Mouse (Mus musculus) limb, embryonic 11.5 days (tissue): Measurements from ENCODE around the gene Rogdi. TPM values are rescaled to one million over a fixed set of nuclear protein-coding genes. Genes with fewer than 3 reads are reported as not detected.

Source experiments
- ATAC-seq: fragments of 200-750 bp; cut with Nextera tagmentation; 2 replicates; pipeline ENCODE4 v1.8.0; 2017; ENCODE audit warnings: low read depth; ENCODE audit not compliant: insufficient number of reproducible peaks, low FRiP score, low TSS enrichment
- DNase-seq: peaks from one replicate; pipeline ENCODE4 v3.0.0-alpha.2; 2015; ENCODE audit warnings: low spot score
- H3K27ac ChIP-seq: fragments of 300-500 bp; sonication (generic); replicated peaks from 2 replicates; pipeline ENCODE4 v1.5.1; 2014; ENCODE audit warnings: low read depth, mild to moderate bottlenecking, low read length
- H3K27me3 ChIP-seq: fragments of 300-500 bp; sonication (generic); 2 replicates; pipeline ENCODE4 v1.6.1; 2014; ENCODE audit warnings: mild to moderate bottlenecking, low read length, mixed read lengths; ENCODE audit not compliant: control insufficient read depth, insufficient read depth
- H3K36me3 ChIP-seq: fragments of 300-500 bp; sonication (generic); 2 replicates; pipeline ENCODE4 v1.6.1; 2014; ENCODE audit warnings: mild to moderate bottlenecking, low read length, moderate library complexity, mixed read lengths; ENCODE audit not compliant: control insufficient read depth, insufficient read depth
- H3K4me1 ChIP-seq: fragments of 300-500 bp; sonication (generic); 2 replicates; pipeline ENCODE4 v1.6.1; 2014; ENCODE audit warnings: low read length, mixed read lengths; ENCODE audit not compliant: control insufficient read depth, insufficient read depth
- H3K4me2 ChIP-seq: fragments of 300-500 bp; sonication (generic); 2 replicates; pipeline ENCODE4 v1.6.1; 2014; ENCODE audit warnings: low read depth, mild to moderate bottlenecking, moderate library complexity; ENCODE audit not compliant: severe bottlenecking
- H3K4me3 ChIP-seq: fragments of 300-500 bp; sonication (generic); 2 replicates; pipeline ENCODE4 v1.5.1; 2014; ENCODE audit warnings: low read depth, low read length
- H3K9ac ChIP-seq: fragments of 300-500 bp; sonication (generic); 2 replicates; pipeline ENCODE4 v1.6.1; 2014; ENCODE audit warnings: mild to moderate bottlenecking, low read length
- H3K9me3 ChIP-seq: fragments of 300-500 bp; sonication (generic); 2 replicates; pipeline ENCODE4 v1.6.1; 2016; ENCODE audit warnings: low read length; ENCODE audit not compliant: control insufficient read depth
- WGBS: fragments of 180-500 bp; shearing (Covaris S2); extraction: QIAGEN DNeasy Blood & Tissue Kit; methylation state at CpG from one replicate; pipeline ENCODE4 v1.1.7; 2014; 5-methylcytosine and 5-hydroxymethylcytosine counted together
- polyA plus RNA-seq: library from polyadenylated mRNA; unstranded; fragments of >200 nt; fragmentation: Nextera tagmentation; extraction: Ambion mirVana; gene quantifications from 2 replicates; pipeline ENCODE4 v1.2.1, GENCODE M21; 2014

Rogdi gene
- polyA plus RNA-seq, 1 experiment from 2014 or later = 70.8 TPM

- H3K4me1 ChIP-seq = peaks cover 5% of the 10 kb centered on the region
- no peak overlapping the region for H3K27ac ChIP-seq
- no peak overlapping the region for H3K9ac ChIP-seq
- no peaks in the 10 kb centered on the region for H3K27me3 ChIP-seq
- no peak overlapping the region for H3K4me2 ChIP-seq
- ATAC-seq (0 out of 2 replicates have a peak, but pooled peaks have one; percentile 32), DNase-seq (no peak)
- H3K36me3 ChIP-seq = no peaks in the 10 kb centered on the region; the same call in 1 of the 2 replicates
- no peaks in the 10 kb centered on the region for H3K9me3 ChIP-seq
- no peak overlapping the region for H3K4me3 ChIP-seq
- 42% methylated on average over 6 of the region's 6 CpGs for WGBS
These were observed 5.9 kb downstream of the Rogdi start for GRCm38 (mm10) chr16:5007492-5007891.

GRCm38 (mm10) chr16:5007067-5007466, 6.3 kb downstream of the Rogdi start, which contains the start of gene Smim22:
Smim22 (plus strand) TSS chr16:5007288.
- DNase-seq (no peak), ATAC-seq (no peak)
- Histone ChIP-seq H3K36me3 (no peaks in the 10 kb centered on the region; the same call in 1 of the 2 replicates), H3K4me2 (no peak within 1 kb of the TSS), H3K9ac (no peak within 1 kb of the TSS), H3K9me3 (no peaks in the 10 kb centered on the region), H3K27ac (no peak within 1 kb of the TSS), H3K27me3 (no peaks in the 10 kb centered on the region), H3K4me1 (peaks cover under 1% of the 10 kb centered on the region; the same call in 1 of the 2 replicates), H3K4me3 (no peak within 1 kb of the TSS)
- 52% methylated on average over 5 of the region's 5 CpGs for WGBS

- 70% methylated on average over 3 of the region's 3 CpGs for WGBS
- no peaks in the 10 kb centered on the region for H3K27me3 ChIP-seq
- H3K36me3 ChIP-seq = no peaks in the 10 kb centered on the region
- no peaks in the 10 kb centered on the region for H3K9me3 ChIP-seq
- no peak overlapping the region for H3K9ac ChIP-seq
- H3K4me2 ChIP-seq = no peak overlapping the region
- 0 out of 2 replicates have a peak, but pooled peaks cover 3% of the 10 kb centered on the region for H3K4me1 ChIP-seq
- no peak overlapping the region for H3K27ac ChIP-seq
- H3K4me3 ChIP-seq = no peak overlapping the region
- DNase-seq (no peak), ATAC-seq (no peak)
These were observed 12.7 kb downstream of the Rogdi start for GRCm38 (mm10) chr16:5000611-5001010.

- WGBS = 70% methylated on average over 1 of the region's 1 CpGs
- H3K36me3 ChIP-seq = no peaks in the 10 kb centered on the region
- no peak for DNase-seq
- H3K4me3 ChIP-seq = no peak overlapping the region
- ATAC-seq = no peak
- no peaks in the 10 kb centered on the region for H3K27me3 ChIP-seq
- H3K4me2 ChIP-seq = no peak overlapping the region
- H3K27ac ChIP-seq = no peak overlapping the region
- no peak overlapping the region for H3K9ac ChIP-seq
- 0 out of 2 replicates have a peak, but pooled peaks cover 3% of the 10 kb centered on the region for H3K4me1 ChIP-seq
- H3K9me3 ChIP-seq = no peaks in the 10 kb centered on the region
These were observed 14.4 kb downstream of the Rogdi start for GRCm38 (mm10) chr16:4998984-4999383.

GRCm38 (mm10) chr16:4997553-4997952, 15.8 kb downstream of the Rogdi start, which contains the start of gene Sept12:
Sept12 (minus strand) TSS chr16:4997852.
- Histone ChIP-seq H3K4me1 (0 out of 2 replicates have a peak, but pooled peaks cover 3% of the 10 kb centered on the region), H3K36me3 (no peaks in the 10 kb centered on the region), H3K9me3 (no peaks in the 10 kb centered on the region), H3K4me2 (no peak within 1 kb of the TSS), H3K27me3 (no peaks in the 10 kb centered on the region), H3K27ac (no peak within 1 kb of the TSS), H3K4me3 (no peak within 1 kb of the TSS), H3K9ac (no peak within 1 kb of the TSS)
- ATAC-seq (no peak), DNase-seq (no peak)
- WGBS = 57% methylated on average over 3 of the region's 3 CpGs

- no peaks in the 10 kb centered on the region for H3K36me3 ChIP-seq
- no peak overlapping the region for H3K9ac ChIP-seq
- no peaks in the 10 kb centered on the region for H3K27me3 ChIP-seq
- 86% methylated on average over 4 of the region's 4 CpGs for WGBS
- no peaks in the 10 kb centered on the region for H3K9me3 ChIP-seq
- no peak overlapping the region for H3K27ac ChIP-seq
- H3K4me3 ChIP-seq = no peak overlapping the region
- ATAC-seq (no peak), DNase-seq (no peak)
- no peak overlapping the region for H3K4me2 ChIP-seq
- 0 out of 2 replicates have a peak, but pooled peaks cover 3% of the 10 kb centered on the region for H3K4me1 ChIP-seq
These were observed 20.1 kb downstream of the Rogdi start for GRCm38 (mm10) chr16:4993276-4993675.

GRCm38 (mm10) chr16:4984717-4985116, 28.6 kb downstream of the Rogdi start:
- 91% methylated on average over 12 of the region's 12 CpGs for WGBS
- H3K27me3 ChIP-seq = no peaks in the 10 kb centered on the region
- no peaks in the 10 kb centered on the region for H3K9me3 ChIP-seq
- no peak overlapping the region for H3K27ac ChIP-seq
- H3K4me3 ChIP-seq = no peak overlapping the region
- no peak overlapping the region for H3K4me2 ChIP-seq
- no peaks in the 10 kb centered on the region for H3K36me3 ChIP-seq
- H3K9ac ChIP-seq = no peak overlapping the region
- ATAC-seq = no peak
- DNase-seq = no peak
- no peaks in the 10 kb centered on the region for H3K4me1 ChIP-seq

GRCm38 (mm10) chr16:4979755-4980380, 33.5 kb downstream of the Rogdi start:
- no peaks in the 10 kb centered on the region for H3K36me3 ChIP-seq
- no peaks in the 10 kb centered on the region for H3K27me3 ChIP-seq
- H3K4me1 ChIP-seq = no peaks in the 10 kb centered on the region
- DNase-seq = peak; percentile 40
- H3K27ac ChIP-seq = no peak overlapping the region
- H3K9ac ChIP-seq = no peak overlapping the region
- no peak for ATAC-seq
- no peak overlapping the region for H3K4me3 ChIP-seq
- no peak overlapping the region for H3K4me2 ChIP-seq
- no peaks in the 10 kb centered on the region for H3K9me3 ChIP-seq
- 77% methylated on average over 4 of the region's 4 CpGs for WGBS
